Mouse (Mus musculus) kidney, postnatal 0 days (tissue): ENCODE results near the gene Wscd2. TPM values are rescaled to one million over a fixed set of nuclear protein-coding genes. Genes with fewer than 3 reads are reported as not detected.

ENCODE experiments used
- ATAC-seq: fragments of 200-750 bp; cut with Nextera tagmentation; replicated peaks from 2 replicates; pipeline ENCODE4 v1.8.0; 2017; ENCODE audit warnings: low read depth, moderate number of reproducible peaks, moderate TSS enrichment, moderate library complexity; ENCODE audit not compliant: low FRiP score
- DNase-seq: peaks from one replicate; pipeline ENCODE4 v3.0.0-alpha.2; 2016; ENCODE audit warnings: low spot score
- H3K27ac ChIP-seq: fragments of 300-500 bp; sonication (generic); 2 replicates; pipeline ENCODE4 v1.5.1; 2014; ENCODE audit warnings: mild to moderate bottlenecking
- H3K27me3 ChIP-seq: fragments of 300-500 bp; sonication (generic); 2 replicates; pipeline ENCODE4 v1.6.1; 2014; ENCODE audit warnings: low read length, mixed read lengths; ENCODE audit not compliant: insufficient read depth
- H3K36me3 ChIP-seq: fragments of 300-500 bp; sonication (generic); 2 replicates; pipeline ENCODE4 v1.6.1; 2014; ENCODE audit warnings: low read length, mixed read lengths; ENCODE audit not compliant: insufficient read depth
- H3K4me1 ChIP-seq: fragments of 300-500 bp; sonication (generic); replicated peaks from 2 replicates; pipeline ENCODE4 v1.6.1; 2014; ENCODE audit warnings: antibody characterized with exemption, low read length, mixed read lengths; ENCODE audit not compliant: insufficient read depth
- H3K4me2 ChIP-seq: fragments of 300-500 bp; sonication (generic); 2 replicates; pipeline ENCODE4 v1.6.1; 2014; ENCODE audit warnings: mild to moderate bottlenecking, low read length, moderate library complexity, mixed read lengths
- H3K4me3 ChIP-seq: fragments of 300-500 bp; sonication (generic); replicated peaks from 2 replicates; pipeline ENCODE4 v1.5.1; 2014; ENCODE audit warnings: low read depth, low read length
- H3K9ac ChIP-seq: fragments of 300-500 bp; sonication (generic); 2 replicates; pipeline ENCODE4 v1.6.1; 2014; ENCODE audit warnings: low read depth, low read length
- H3K9me3 ChIP-seq: fragments of 300-500 bp; sonication (generic); replicated peaks from 2 replicates; pipeline ENCODE4 v1.6.1; 2016; ENCODE audit warnings: low read length, inconsistent platforms, mixed read lengths
- CTCF ChIP-seq: IDR thresholded peaks from 2 replicates; pipeline ENCODE4 v1.5.1; 2016; ENCODE audit warnings: antibody characterized with exemption, low read depth, mild to moderate bottlenecking, moderate library complexity
- WGBS: fragments of 180-500 bp; shearing (Covaris S2); extraction: QIAGEN DNeasy Blood & Tissue Kit; methylation state at CpG from one replicate; pipeline ENCODE4 v1.1.7; 2014; 5-methylcytosine and 5-hydroxymethylcytosine counted together
- polyA plus RNA-seq: library from polyadenylated mRNA; unstranded; fragments of >200 nt; fragmentation: Nextera tagmentation; extraction: Ambion mirVana; gene quantifications from 2 replicates; pipeline ENCODE4 v1.2.1, GENCODE M21; 2015

The Wscd2 gene
- polyA plus RNA-seq, 1 experiment from 2014 or later, result 1.7 TPM

- no peak overlapping the region for H3K9ac ChIP-seq
- H3K4me3 ChIP-seq, result no peak overlapping the region
- H3K4me1 ChIP-seq, result no peaks in the 10 kb centered on the region
- H3K27me3 ChIP-seq, result no peaks in the 10 kb centered on the region
- no peak overlapping the region for H3K27ac ChIP-seq
- no peak for TF ChIP-seq CTCF
- no peak for ATAC-seq
- DNase-seq, result no peak
- whole genome bisulfite sequencing, result 57% methylated on average over 2 of the region's 2 CpGs
- H3K9me3 ChIP-seq, result no peaks in the 10 kb centered on the region
- no peak overlapping the region for H3K4me2 ChIP-seq
- H3K36me3 ChIP-seq, result no peaks in the 10 kb centered on the region
Observed at GRCm38 (mm10) chr5:113539438-113539837, 49.3 kb downstream of the Wscd2 start.

- Histone ChIP-seq H3K4me1 (no peaks in the 10 kb centered on the region), H3K27ac (no peak overlapping the region), H3K36me3 (no peaks in the 10 kb centered on the region), H3K4me3 (no peak overlapping the region), H3K9me3 (no peaks in the 10 kb centered on the region), H3K4me2 (no peak overlapping the region), H3K9ac (no peak overlapping the region), H3K27me3 (no peaks in the 10 kb centered on the region)
- no peak for DNase-seq
- no peak for TF ChIP-seq CTCF
- WGBS, result 73% methylated on average over 7 of the region's 7 CpGs
- no peak for ATAC-seq
Observed at GRCm38 (mm10) chr5:113539858-113540257, 49.7 kb downstream of the Wscd2 start.

GRCm38 (mm10) chr5:113541196-113541595 is 51.1 kb downstream of the Wscd2 start:
- DNase-seq (no peak), ATAC-seq (no peak)
- Histone ChIP-seq H3K4me2 (no peak overlapping the region), H3K4me3 (no peak overlapping the region), H3K4me1 (no peaks in the 10 kb centered on the region), H3K27me3 (no peaks in the 10 kb centered on the region), H3K9me3 (no peaks in the 10 kb centered on the region), H3K27ac (no peak overlapping the region), H3K36me3 (no peaks in the 10 kb centered on the region), H3K9ac (no peak overlapping the region)
- TF ChIP-seq CTCF, result no peak
- 49% methylated on average over 5 of the region's 5 CpGs for whole genome bisulfite sequencing

GRCm38 (mm10) chr5:113542885-113543476 is 52.8 kb downstream of the Wscd2 start:
- Histone ChIP-seq H3K27me3 (no peaks in the 10 kb centered on the region), H3K27ac (no peak overlapping the region), H3K36me3 (no peaks in the 10 kb centered on the region), H3K4me3 (no peak overlapping the region), H3K4me1 (no peaks in the 10 kb centered on the region), H3K4me2 (no peak overlapping the region), H3K9ac (no peak overlapping the region), H3K9me3 (no peaks in the 10 kb centered on the region)
- no peak for DNase-seq
- 29% methylated on average over 10 of the region's 10 CpGs for WGBS
- TF ChIP-seq CTCF, result no peak
- no peak for ATAC-seq

- Histone ChIP-seq H3K9ac (no peak overlapping the region), H3K4me3 (no peak overlapping the region), H3K9me3 (no peaks in the 10 kb centered on the region), H3K27me3 (no peaks in the 10 kb centered on the region), H3K4me1 (no peaks in the 10 kb centered on the region), H3K36me3 (no peaks in the 10 kb centered on the region), H3K4me2 (no peak overlapping the region), H3K27ac (no peak overlapping the region)
- ATAC-seq (no peak), DNase-seq (peak; percentile 59)
- peak; percentile 80 for TF ChIP-seq CTCF
- 58% methylated on average over 14 of the region's 14 CpGs for WGBS
Observed at GRCm38 (mm10) chr5:113547949-113548700, 58.0 kb downstream of the Wscd2 start.

GRCm38 (mm10) chr5:113550249-113550648 is 60.1 kb downstream of the Wscd2 start:
- Histone ChIP-seq H3K9ac (no peak overlapping the region), H3K4me2 (no peak overlapping the region), H3K9me3 (no peaks in the 10 kb centered on the region), H3K27me3 (no peaks in the 10 kb centered on the region), H3K4me3 (no peak overlapping the region), H3K4me1 (no peaks in the 10 kb centered on the region), H3K27ac (no peak overlapping the region), H3K36me3 (no peaks in the 10 kb centered on the region)
- no peak for DNase-seq
- no peak for TF ChIP-seq CTCF
- 72% methylated on average over 8 of the region's 8 CpGs for WGBS
- no peak for ATAC-seq
